Comparison of ENCODE assay signal across 19 mouse cellular contexts in the genomic region with DNA sequence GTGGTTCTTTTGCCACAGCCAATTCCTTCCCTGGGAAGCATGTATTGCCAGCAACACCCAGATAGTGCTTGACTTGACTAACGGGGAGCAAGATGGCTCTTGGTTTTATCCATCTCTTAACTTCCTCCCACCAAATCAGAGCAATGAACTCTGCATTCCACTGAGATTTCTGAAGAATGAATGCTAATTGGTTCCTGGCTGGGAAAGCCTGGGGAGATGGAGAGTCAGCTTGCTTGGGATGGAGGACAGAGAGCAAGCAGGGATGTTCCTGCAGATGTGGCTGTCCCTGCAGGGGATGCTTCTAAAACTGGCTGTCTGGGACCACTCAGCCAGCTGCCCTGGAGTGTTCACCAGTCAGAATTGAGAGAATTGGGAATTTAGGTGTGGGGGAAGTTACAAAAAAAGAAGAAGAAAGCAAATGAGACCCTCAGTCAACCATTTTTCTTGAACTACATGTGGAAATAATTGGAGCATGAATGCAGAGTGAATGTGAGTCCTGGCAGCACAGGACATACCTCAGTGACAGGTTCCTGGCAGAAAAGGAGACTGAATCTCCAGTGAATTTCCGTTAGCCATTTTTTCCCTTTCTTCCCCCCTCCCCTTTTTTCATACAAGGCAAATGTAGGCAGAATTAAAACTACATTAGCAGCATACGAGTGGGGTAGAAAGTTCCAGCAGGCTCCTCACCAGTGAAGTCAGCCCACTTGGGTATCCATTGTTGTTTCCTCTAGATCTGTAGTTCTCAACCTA. TPM values are rescaled to one million over a fixed set of nuclear protein-coding genes. Genes with fewer than 3 reads are reported as not detected.
DNase-seq lines count a peak whose midpoint lies in the region; ATAC-seq and TF ChIP-seq lines count a peak whose summit lies in the region.
"Had no signal": no experiment of that assay in that cellular context is flagged by ENCODE, and none has a peak within 500 bp of the region (broad histone marks: within the 10 kb centered on the region; RNA-seq: fewer than 3 reads in every experiment).

No protein-coding gene starts in this region.

- H3K4me1 ChIP-seq in heart, embryonic 12.5 days (replicated peaks), result peaks cover 49% of the 10 kb centered on the region
- peaks cover 34% of the 10 kb centered on the region for H3K4me1 ChIP-seq in kidney, embryonic 16.5 days (ENCODE audit: insufficient read depth, low read length)
- H3K4me1 ChIP-seq in kidney, embryonic 14.5 days (ENCODE audit: control insufficient read depth, insufficient read depth, low read length), result peaks cover 13% of the 10 kb centered on the region; the same call in 1 of the 2 replicates
- peaks cover 11% of the 10 kb centered on the region for H3K4me1 ChIP-seq in stomach, embryonic 14.5 days (ENCODE audit: control insufficient read depth, insufficient read depth, low read length)
- H3K4me1 ChIP-seq in stomach, postnatal 0 days (replicated peaks; ENCODE audit: control insufficient read depth, insufficient read depth), result no peaks in the 10 kb centered on the region

- peaks cover 11% of the 10 kb centered on the region; the same call in 1 of the 2 replicates for H3K9me3 ChIP-seq in heart, embryonic 12.5 days (replicated peaks)
- no peaks in the 10 kb centered on the region for H3K9me3 ChIP-seq in kidney, embryonic 16.5 days (ENCODE audit: low read length)
- 0 out of 2 replicates have a peak, but pooled peaks cover 2% of the 10 kb centered on the region for H3K9me3 ChIP-seq in kidney, embryonic 14.5 days (ENCODE audit: control insufficient read depth, low read length)
- no peaks in the 10 kb centered on the region; the same call in 1 of the 2 replicates for H3K9me3 ChIP-seq in stomach, embryonic 14.5 days (ENCODE audit: control insufficient read depth, low read depth, low read length)
- no peaks in the 10 kb centered on the region for H3K9me3 ChIP-seq in stomach, postnatal 0 days (ENCODE audit: control insufficient read depth, low read length)

- no peak for TF ChIP-seq EP300 in stomach, postnatal 0 days (optimal IDR thresholded peaks at IDR 0.05)

- peak overlapping the region; percentile 64 for H3K27ac ChIP-seq in heart, embryonic 12.5 days (ENCODE audit: poor library complexity, severe bottlenecking)
- H3K27ac ChIP-seq in kidney, embryonic 16.5 days (ENCODE audit: low read length), result peak overlapping the region; percentile 2
- H3K27ac ChIP-seq in kidney, embryonic 14.5 days (ENCODE audit: low read depth, low read length), result no peak overlapping the region
- H3K27ac ChIP-seq in stomach, embryonic 14.5 days (ENCODE audit: low read length), result peak overlapping the region; percentile 27; the same call in 1 of the 2 replicates
- H3K27ac ChIP-seq in stomach, postnatal 0 days (replicated peaks), result no peak overlapping the region; the same call in 1 of the 2 replicates

- ATAC-seq in heart, embryonic 12.5 days (ENCODE audit: insufficient number of reproducible peaks, low FRiP score), result no peak
- ATAC-seq in kidney, embryonic 16.5 days (ENCODE audit: low FRiP score, low TSS enrichment), result no peak
- ATAC-seq in kidney, embryonic 14.5 days (ENCODE audit: low FRiP score, low TSS enrichment), result no peak
- no peak for ATAC-seq in stomach, embryonic 14.5 days (ENCODE audit: insufficient number of reproducible peaks, insufficient read depth, low FRiP score, low read depth)
- no peak for ATAC-seq in stomach, postnatal 0 days (ENCODE audit: low FRiP score, low TSS enrichment)

- WGBS in heart, embryonic 12.5 days, result 47% methylated on average over 3 of the region's 3 CpGs
- 66% methylated on average over 3 of the region's 3 CpGs for WGBS in kidney, embryonic 16.5 days
- WGBS in kidney, embryonic 14.5 days, result 85% methylated on average over 3 of the region's 3 CpGs
- 57% methylated on average over 3 of the region's 3 CpGs for WGBS in stomach, embryonic 14.5 days
- 65% methylated on average over 3 of the region's 3 CpGs for WGBS in stomach, postnatal 0 days

- no peak for DNase-seq in heart, adult 9 months (ENCODE audit: low spot score in 2 of 2)
- DNase-seq in stomach, postnatal 0 days (ENCODE audit: low spot score), result no peak
- DNase-seq in left cerebral cortex, postnatal 14 days (ENCODE audit: low spot score in 2 of 2), result no peak
- no peak for DNase-seq in retina, postnatal 1 day
- DNase-seq: B cell, adult 2 months; cerebellum, adult 11 months; cerebellum, postnatal 25 days; gastrocnemius, postnatal 25 days; kidney, adult 11 months; lung, postnatal 4 days; thymus, postnatal 4 days had no signal

- H3K36me3 ChIP-seq in heart, embryonic 12.5 days, result peaks cover 78% of the 10 kb centered on the region
- H3K36me3 ChIP-seq in kidney, embryonic 16.5 days (ENCODE audit: insufficient read depth, low read length), result peaks cover 28% of the 10 kb centered on the region
- peaks cover 33% of the 10 kb centered on the region for H3K36me3 ChIP-seq in kidney, embryonic 14.5 days (ENCODE audit: control insufficient read depth, insufficient read depth, low read length)
- H3K36me3 ChIP-seq in stomach, embryonic 14.5 days (ENCODE audit: control insufficient read depth, insufficient read depth, low read length), result peaks cover 18% of the 10 kb centered on the region
- peaks cover 7% of the 10 kb centered on the region; the same call in 1 of the 2 replicates for H3K36me3 ChIP-seq in stomach, postnatal 0 days (ENCODE audit: control insufficient read depth, insufficient read depth, low read length)

- H3K27me3 ChIP-seq in heart, embryonic 12.5 days (replicated peaks), result no peaks in the 10 kb centered on the region
- no peaks in the 10 kb centered on the region for H3K27me3 ChIP-seq in kidney, embryonic 16.5 days (ENCODE audit: insufficient read depth, low read length)
- H3K27me3 ChIP-seq in kidney, embryonic 14.5 days (ENCODE audit: control insufficient read depth, insufficient read depth, low read length), result no peaks in the 10 kb centered on the region
- no peaks in the 10 kb centered on the region for H3K27me3 ChIP-seq in stomach, embryonic 14.5 days (ENCODE audit: control insufficient read depth, insufficient read depth, low read length)
- H3K27me3 ChIP-seq in stomach, postnatal 0 days (ENCODE audit: control insufficient read depth, insufficient read depth, low read length), result no peaks in the 10 kb centered on the region

- no peak for TF ChIP-seq CTCF in stomach, postnatal 0 days (IDR thresholded peaks at IDR 0.05; ENCODE audit: low read depth)

- H3K4me2 ChIP-seq in heart, embryonic 12.5 days, result no peak overlapping the region
- H3K4me2 ChIP-seq in kidney, embryonic 16.5 days (replicated peaks; ENCODE audit: low read depth, low read length), result no peak overlapping the region
- H3K4me2 ChIP-seq in kidney, embryonic 14.5 days (replicated peaks; ENCODE audit: low read depth, low read length), result no peak overlapping the region
- H3K4me2 ChIP-seq in stomach, embryonic 14.5 days (replicated peaks; ENCODE audit: low read depth, low read length), result no peak overlapping the region
- no peak overlapping the region for H3K4me2 ChIP-seq in stomach, postnatal 0 days (replicated peaks; ENCODE audit: low read depth)
- H3K4me2 ChIP-seq: midbrain, embryonic 11.5 days had no signal

- no peak overlapping the region for H3K4me3 ChIP-seq in heart, embryonic 12.5 days
- H3K4me3 ChIP-seq in kidney, embryonic 16.5 days (ENCODE audit: low read length), result no peak overlapping the region
- no peak overlapping the region for H3K4me3 ChIP-seq in kidney, embryonic 14.5 days (ENCODE audit: low read length)
- no peak overlapping the region for H3K4me3 ChIP-seq in stomach, embryonic 14.5 days (ENCODE audit: low read depth, low read length)
- H3K4me3 ChIP-seq in stomach, postnatal 0 days (ENCODE audit: low read depth, low read length), result no peak overlapping the region

- H3K9ac ChIP-seq in heart, embryonic 12.5 days, result no peak overlapping the region
- no peak overlapping the region for H3K9ac ChIP-seq in kidney, embryonic 16.5 days (replicated peaks; ENCODE audit: low read length)
- H3K9ac ChIP-seq in kidney, embryonic 14.5 days (ENCODE audit: low read depth, low read length), result no peak overlapping the region
- H3K9ac ChIP-seq in stomach, embryonic 14.5 days (replicated peaks; ENCODE audit: low read depth, low read length), result no peak overlapping the region
- no peak overlapping the region for H3K9ac ChIP-seq in stomach, postnatal 0 days (ENCODE audit: low read length)

- intact Hi-C loops in left cerebral cortex, postnatal 14 days (cut with DNase I), result no loop called here

RNA-seq across cellular contexts. Expression of a gene that starts 29.2 kb away (rescaled TPM):
- 558 and 559 TPM in 2 replicates for polyA plus RNA-seq in heart, embryonic 12.5 days (2016; fragmentation: Nextera tagmentation; extraction: Ambion mirVana)
- polyA plus RNA-seq in kidney, embryonic 16.5 days (2015; fragmentation: Nextera tagmentation; extraction: Ambion mirVana), result 657 and 680 TPM in 2 replicates
- polyA plus RNA-seq in kidney, embryonic 14.5 days (2014; fragmentation: Nextera tagmentation; extraction: Ambion mirVana), result 522 and 589 TPM in 2 replicates
- 519 and 542 TPM in 2 replicates for polyA plus RNA-seq in stomach, embryonic 14.5 days (2014; fragmentation: Nextera tagmentation; extraction: Ambion mirVana)
- 238 and 254 TPM in 2 replicates for polyA plus RNA-seq in stomach, postnatal 0 days (2015; fragmentation: Nextera tagmentation; extraction: Ambion mirVana)
- 10 to 100 TPM; 44.8 to 49.1 TPM for total RNA-seq in left cerebral cortex, postnatal 14 days (2021)

RNA-seq across cellular contexts. Expression of a gene that starts 55.0 kb away (rescaled TPM):
- 0.51 and 0.89 TPM in 2 replicates for polyA plus RNA-seq in heart, embryonic 12.5 days (2016; fragmentation: Nextera tagmentation; extraction: Ambion mirVana)
- polyA plus RNA-seq in kidney, embryonic 16.5 days (2015; fragmentation: Nextera tagmentation; extraction: Ambion mirVana), result 0.67 and 0.71 TPM in 2 replicates
- 0.26 TPM in 1 of 2 replicates, not detected in the other for polyA plus RNA-seq in kidney, embryonic 14.5 days (2014; fragmentation: Nextera tagmentation; extraction: Ambion mirVana)
- not detected in 2 replicates for polyA plus RNA-seq in stomach, embryonic 14.5 days (2014; fragmentation: Nextera tagmentation; extraction: Ambion mirVana)
- polyA plus RNA-seq in stomach, postnatal 0 days (2015; fragmentation: Nextera tagmentation; extraction: Ambion mirVana), result 0.29 and 0.56 TPM in 2 replicates
- total RNA-seq in left cerebral cortex, postnatal 14 days (2021), result not detected
- total RNA-seq: gastrocnemius, postnatal 25 days; neutrophil, adult 5-6 weeks had no signal
- polyA plus RNA-seq: limb, embryonic 11.5 days; small intestine, adult 2 months had no signal

Comparison
In these comparisons a context has a peak if more than half of its experiments do, and no peak if none do; other contexts are left out.
1. H3K27ac ChIP-seq: peak in heart, embryonic 12.5 days (single experiment), kidney, embryonic 16.5 days (single experiment) and stomach, embryonic 14.5 days (single experiment); none in kidney, embryonic 14.5 days (single experiment) and stomach, postnatal 0 days (single experiment).